Mouse (Mus musculus): ENCODE data around the gene 1700042G07Rik.

- no peak for TF ChIP-seq GATA1 (IDR thresholded peaks at IDR 0.05; ENCODE audit: low read length)
- no peak for TF ChIP-seq TAL1 (IDR thresholded peaks at IDR 0.05; ENCODE audit: low read length)
These were observed 33.4 kb downstream of the 1700042G07Rik start for GRCm38 (mm10) chr4:116206531-116206930.
